Mouse (Mus musculus): ENCODE results near the gene Tkfc. TPM values are rescaled to one million over a fixed set of nuclear protein-coding genes. Genes with fewer than 3 reads are reported as not detected.

Tkfc gene
- polyA plus RNA-seq, 1 experiment from 2014 or later = 6.3 TPM

- Histone ChIP-seq H3K9ac (ENCODE audit: low read length) (peak overlapping the region; percentile 74), H3K36me3 (ENCODE audit: control insufficient read depth, insufficient read depth, low read length) (peaks cover 10% of the 10 kb centered on the region; the same call in 1 of the 2 replicates), H3K9me3 (ENCODE audit: control insufficient read depth, low read length) (no peaks in the 10 kb centered on the region), H3K4me2 (replicated peaks; ENCODE audit: low read depth) (peak overlapping the region; percentile 69), H3K4me3 (ENCODE audit: low read depth, low read length) (peak overlapping the region; percentile 97), H3K4me1 (replicated peaks; ENCODE audit: control insufficient read depth, insufficient read depth) (peaks cover 8% of the 10 kb centered on the region; the same call in 1 of the 2 replicates), H3K27me3 (ENCODE audit: control insufficient read depth, insufficient read depth, low read length) (no peaks in the 10 kb centered on the region), H3K27ac (replicated peaks) (peak overlapping the region; percentile 97)
- ATAC-seq (ENCODE audit: low FRiP score, low TSS enrichment) (no peak), DNase-seq (ENCODE audit: low spot score) (no peak)
- no peak for TF ChIP-seq CTCF (IDR thresholded peaks at IDR 0.05; ENCODE audit: low read depth)
- TF ChIP-seq EP300 (optimal IDR thresholded peaks at IDR 0.05) = no peak
- WGBS = 46% methylated on average over 3 of the region's 3 CpGs
These were observed 920 bp downstream of the Tkfc start for GRCm38 (mm10) chr19:10604534-10604933.

- no peak for TF ChIP-seq EP300 (optimal IDR thresholded peaks at IDR 0.05)
- no peak for TF ChIP-seq CTCF (IDR thresholded peaks at IDR 0.05; ENCODE audit: low read depth)
- Histone ChIP-seq H3K27me3 (ENCODE audit: control insufficient read depth, insufficient read depth, low read length) (no peaks in the 10 kb centered on the region), H3K27ac (replicated peaks) (no peak overlapping the region), H3K36me3 (ENCODE audit: control insufficient read depth, insufficient read depth, low read length) (peaks cover 10% of the 10 kb centered on the region; the same call in 1 of the 2 replicates), H3K4me1 (replicated peaks; ENCODE audit: control insufficient read depth, insufficient read depth) (peaks cover 8% of the 10 kb centered on the region; the same call in 1 of the 2 replicates), H3K9me3 (ENCODE audit: control insufficient read depth, low read length) (no peaks in the 10 kb centered on the region), H3K4me3 (ENCODE audit: low read depth, low read length) (no peak overlapping the region), H3K4me2 (replicated peaks; ENCODE audit: low read depth) (peak overlapping the region; percentile 69; the same call in 1 of the 2 replicates), H3K9ac (ENCODE audit: low read length) (peak overlapping the region; percentile 74)
- WGBS = 77% methylated on average over 18 of the region's 18 CpGs
- DNase-seq (ENCODE audit: low spot score) (no peak), ATAC-seq (ENCODE audit: low FRiP score, low TSS enrichment) (no peak)
These were observed 1.6 kb downstream of the Tkfc start for GRCm38 (mm10) chr19:10603660-10604523.

- WGBS = 4% methylated on average over 9 of the region's 9 CpGs
These were observed 2.7 kb downstream of the Tkfc start for GRCm38 (mm10) chr19:10602787-10603186.

GRCm38 (mm10) chr19:10602247-10602769 is 3.1 kb downstream of the Tkfc start:
- TF ChIP-seq EP300 (optimal IDR thresholded peaks at IDR 0.05) = no peak
- no peak for TF ChIP-seq CTCF (IDR thresholded peaks at IDR 0.05; ENCODE audit: low read depth)
- DNase-seq (ENCODE audit: low spot score) = no peak

More at GRCm38 (mm10) chr19:10602787-10603186, 2.7 kb downstream of the Tkfc start:
- peak overlapping the region; percentile 58 for H3K4me2 ChIP-seq (replicated peaks; ENCODE audit: low read depth)
- peak overlapping the region; percentile 29; the same call in 1 of the 2 replicates for H3K4me3 ChIP-seq (ENCODE audit: low read depth, low read length)
- TF ChIP-seq EP300 (optimal IDR thresholded peaks at IDR 0.05) = no peak
- TF ChIP-seq CTCF (IDR thresholded peaks at IDR 0.05; ENCODE audit: low read depth) = peak; percentile 93
- H3K27ac ChIP-seq (replicated peaks) = peak overlapping the region; percentile 92
- H3K9ac ChIP-seq (ENCODE audit: low read length) = peak overlapping the region; percentile 59
- DNase-seq (ENCODE audit: low spot score) = peak; percentile 91
- peaks cover 4% of the 10 kb centered on the region; the same call in 1 of the 2 replicates for H3K36me3 ChIP-seq (ENCODE audit: control insufficient read depth, insufficient read depth, low read length)
- H3K4me1 ChIP-seq (replicated peaks; ENCODE audit: control insufficient read depth, insufficient read depth) = peaks cover 8% of the 10 kb centered on the region; the same call in 1 of the 2 replicates
- ATAC-seq (ENCODE audit: low FRiP score, low TSS enrichment) = peak; percentile 55; the same call in 1 of the 2 replicates
- no peaks in the 10 kb centered on the region for H3K27me3 ChIP-seq (ENCODE audit: control insufficient read depth, insufficient read depth, low read length)
- H3K9me3 ChIP-seq (ENCODE audit: control insufficient read depth, low read length) = no peaks in the 10 kb centered on the region

GRCm38 (mm10) chr19:10599648-10600047 is 5.8 kb downstream of the Tkfc start:
- H3K4me3 ChIP-seq (ENCODE audit: low read depth, low read length) = no peak overlapping the region
- no peak overlapping the region for H3K27ac ChIP-seq (replicated peaks)
- ATAC-seq (ENCODE audit: low FRiP score, low TSS enrichment) (no peak), DNase-seq (ENCODE audit: low spot score) (no peak)
- no peak overlapping the region for H3K4me2 ChIP-seq (replicated peaks; ENCODE audit: low read depth)
- no peaks in the 10 kb centered on the region; the same call in 1 of the 2 replicates for H3K36me3 ChIP-seq (ENCODE audit: control insufficient read depth, insufficient read depth, low read length)
- no peak overlapping the region for H3K9ac ChIP-seq (ENCODE audit: low read length)
- 96% methylated on average over 2 of the region's 2 CpGs for WGBS
- H3K27me3 ChIP-seq (ENCODE audit: control insufficient read depth, insufficient read depth, low read length) = no peaks in the 10 kb centered on the region
- 0 out of 2 replicates have a peak, but pooled peaks cover 2% of the 10 kb centered on the region for H3K4me1 ChIP-seq (replicated peaks; ENCODE audit: control insufficient read depth, insufficient read depth)
- no peaks in the 10 kb centered on the region for H3K9me3 ChIP-seq (ENCODE audit: control insufficient read depth, low read length)
- TF ChIP-seq CTCF (IDR thresholded peaks at IDR 0.05; ENCODE audit: low read depth) (no peak), EP300 (optimal IDR thresholded peaks at IDR 0.05) (no peak)

More at GRCm38 (mm10) chr19:10602247-10602769, 3.1 kb downstream of the Tkfc start:
- Histone ChIP-seq H3K4me2 (replicated peaks; ENCODE audit: low read depth) (peak overlapping the region; percentile 58), H3K4me1 (replicated peaks; ENCODE audit: control insufficient read depth, insufficient read depth) (peaks cover 8% of the 10 kb centered on the region; the same call in 1 of the 2 replicates), H3K9ac (ENCODE audit: low read length) (peak overlapping the region; percentile 59), H3K36me3 (ENCODE audit: control insufficient read depth, insufficient read depth, low read length) (no peaks in the 10 kb centered on the region; the same call in 1 of the 2 replicates), H3K9me3 (ENCODE audit: control insufficient read depth, low read length) (no peaks in the 10 kb centered on the region), H3K27ac (replicated peaks) (peak overlapping the region; percentile 92), H3K4me3 (ENCODE audit: low read depth, low read length) (peak overlapping the region; percentile 29; the same call in 1 of the 2 replicates), H3K27me3 (ENCODE audit: control insufficient read depth, insufficient read depth, low read length) (no peaks in the 10 kb centered on the region)
- ATAC-seq (ENCODE audit: low FRiP score, low TSS enrichment) = no peak
- 8% methylated on average over 6 of the region's 6 CpGs for WGBS
